Mouse (Mus musculus): ENCODE measurements around the gene Cdh9.

DNA sequence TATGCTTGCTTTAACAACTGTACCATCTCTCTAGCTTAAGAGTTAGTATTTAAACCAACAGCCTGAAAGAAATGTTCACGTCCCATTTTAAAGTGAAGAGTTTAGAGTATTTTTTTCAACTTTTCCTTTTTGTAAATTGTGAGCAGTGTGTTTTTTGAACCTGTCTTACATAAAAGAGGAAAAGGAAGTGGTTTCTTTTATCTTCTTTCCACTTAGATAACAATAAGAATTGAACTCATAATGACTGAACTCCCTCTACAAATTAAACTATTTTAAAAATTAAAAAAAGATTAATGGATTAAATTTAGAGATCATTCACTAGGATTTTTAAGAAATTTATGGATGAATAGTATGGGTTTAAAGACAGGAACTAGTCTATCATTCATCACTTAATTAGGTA is 168.1 kb downstream of the Cdh9 start:
- TF ChIP-seq CTCF (IDR thresholded peaks at IDR 0.05; ENCODE audit: extremely low read depth, insufficient read depth, low read length) (no peak), POLR2A (IDR thresholded peaks at IDR 0.05; ENCODE audit: extremely low read depth, insufficient read depth, low read length) (no peak)

All from cortical plate, adult 2 months (tissue).